Mouse (Mus musculus): ENCODE measurements at regions not wholly inside any gene's neighbourhood (a gene's known extent, or its start where the extent isn't known, plus 50 kb on each side); places are given as distances from the start of the nearest gene placed in this dataset.

DNA sequence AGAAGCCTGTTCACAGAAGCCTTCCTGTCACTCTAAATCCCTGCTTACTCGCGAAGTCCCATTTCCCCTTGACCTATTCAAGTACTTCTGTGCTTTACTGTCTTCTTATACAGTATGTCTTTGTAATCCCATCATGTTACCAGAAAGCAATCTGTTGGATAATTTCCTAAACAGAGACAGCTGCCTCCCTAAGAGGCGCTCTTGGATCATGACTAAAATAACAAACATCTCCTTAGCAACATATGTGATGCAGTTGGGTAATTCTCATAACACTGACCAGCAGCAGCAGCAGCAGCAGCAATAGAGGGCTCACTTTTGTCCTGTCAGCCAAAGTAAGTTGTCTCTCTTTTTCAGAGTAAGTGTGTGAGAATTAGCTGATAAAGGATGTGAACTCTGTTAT, 138.1 kb upstream of the Gm11114 start:
- no peak for ATAC-seq (replicated peaks; ENCODE audit: low FRiP score, low read depth)
- Histone ChIP-seq H3K4me2 (ENCODE audit: low read length) (no peak overlapping the region), H3K27me3 (ENCODE audit: insufficient read depth, low read length) (no peaks in the 10 kb centered on the region), H3K9ac (ENCODE audit: low read depth, low read length) (no peak overlapping the region), H3K27ac (no peak overlapping the region), H3K36me3 (ENCODE audit: insufficient read depth, low read length) (no peaks in the 10 kb centered on the region), H3K9me3 (replicated peaks; ENCODE audit: low read length) (no peaks in the 10 kb centered on the region), H3K4me3 (replicated peaks; ENCODE audit: low read depth, low read length) (no peak overlapping the region), H3K4me1 (replicated peaks; ENCODE audit: insufficient read depth, low read length) (no peaks in the 10 kb centered on the region)
- DNase-seq (ENCODE audit: low spot score), result peak; percentile 9
- no peak for TF ChIP-seq CTCF (IDR thresholded peaks at IDR 0.05; ENCODE audit: low read depth)
- WGBS, result 76% methylated on average over 3 of the region's 3 CpGs

DNA sequence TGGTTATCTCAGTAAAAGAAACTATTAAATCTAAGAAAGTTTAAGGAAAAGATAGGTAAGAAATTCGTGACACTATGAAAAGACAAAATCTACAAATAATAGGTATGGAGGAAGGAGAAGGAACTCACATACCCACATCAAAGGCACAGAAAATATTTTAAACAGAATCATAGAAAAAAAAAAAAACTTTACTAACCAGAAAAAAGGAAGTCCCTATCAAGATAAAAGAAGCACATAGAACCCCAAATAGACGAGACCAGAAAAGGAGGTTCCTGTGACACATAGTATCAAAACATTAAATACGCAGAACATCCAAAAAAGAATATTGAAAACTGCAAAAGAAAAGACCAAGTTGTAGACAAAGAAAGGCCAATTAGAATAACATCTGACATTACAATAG, 111.4 kb upstream of the Gm11114 start:
- no peak for ATAC-seq (replicated peaks; ENCODE audit: low FRiP score, low read depth)
- H3K36me3 ChIP-seq (ENCODE audit: insufficient read depth, low read length), result no peaks in the 10 kb centered on the region
- no peak for TF ChIP-seq CTCF (IDR thresholded peaks at IDR 0.05; ENCODE audit: low read depth)
- H3K9ac ChIP-seq (ENCODE audit: low read depth, low read length), result no peak overlapping the region
- H3K27me3 ChIP-seq (ENCODE audit: insufficient read depth, low read length), result no peaks in the 10 kb centered on the region
- H3K4me1 ChIP-seq (replicated peaks; ENCODE audit: insufficient read depth, low read length), result no peaks in the 10 kb centered on the region
- DNase-seq (ENCODE audit: low spot score), result no peak
- no peaks in the 10 kb centered on the region for H3K9me3 ChIP-seq (replicated peaks; ENCODE audit: low read length)
- 75% methylated on average over 3 of the region's 3 CpGs for WGBS
- H3K4me3 ChIP-seq (replicated peaks; ENCODE audit: low read depth, low read length), result no peak overlapping the region
- H3K4me2 ChIP-seq (ENCODE audit: low read length), result no peak overlapping the region
- H3K27ac ChIP-seq, result no peak overlapping the region

DNA sequence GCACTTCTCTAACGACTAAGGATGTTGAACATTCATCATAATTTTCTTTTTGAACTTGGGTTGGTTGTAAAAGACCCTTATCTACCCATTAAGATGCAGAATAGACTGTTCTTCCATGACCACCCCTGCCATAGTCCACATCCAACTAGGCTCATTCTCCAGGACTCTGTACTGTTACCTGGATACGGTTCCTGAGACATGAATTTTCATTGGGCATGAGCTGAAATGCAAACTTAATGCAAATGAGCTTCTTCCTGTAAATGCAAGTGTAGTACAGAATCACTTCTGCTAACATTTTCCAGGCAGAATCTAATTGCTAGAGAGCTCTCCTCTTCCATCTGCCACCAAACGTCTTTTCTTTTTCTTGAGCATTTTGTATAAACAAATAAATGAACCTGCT, 87.7 kb upstream of the Gm11114 start:
- Histone ChIP-seq H3K4me1 (replicated peaks; ENCODE audit: insufficient read depth, low read length) (no peaks in the 10 kb centered on the region), H3K27me3 (ENCODE audit: insufficient read depth, low read length) (no peaks in the 10 kb centered on the region), H3K27ac (no peak overlapping the region), H3K9me3 (replicated peaks; ENCODE audit: low read length) (no peaks in the 10 kb centered on the region), H3K4me2 (ENCODE audit: low read length) (no peak overlapping the region), H3K9ac (ENCODE audit: low read depth, low read length) (no peak overlapping the region), H3K4me3 (replicated peaks; ENCODE audit: low read depth, low read length) (no peak overlapping the region), H3K36me3 (ENCODE audit: insufficient read depth, low read length) (no peaks in the 10 kb centered on the region)
- TF ChIP-seq CTCF (IDR thresholded peaks at IDR 0.05; ENCODE audit: low read depth), result no peak
- DNase-seq (ENCODE audit: low spot score) (no peak), ATAC-seq (replicated peaks; ENCODE audit: low FRiP score, low read depth) (no peak)
- 77% methylated on average over 3 of the region's 3 CpGs for WGBS

Data from kidney, postnatal 0 days (tissue).